Mouse (Mus musculus) forebrain, embryonic 16.5 days (tissue): ENCODE data around the gene Glra1. TPM values are rescaled to one million over a fixed set of nuclear protein-coding genes. Genes with fewer than 3 reads are reported as not detected.

ENCODE experiments used
- ATAC-seq: fragments of 200-750 bp; cut with Nextera tagmentation; 2 replicates; pipeline ENCODE4 v1.8.0; 2017; ENCODE audit warnings: mild to moderate bottlenecking, moderate library complexity
- H3K27ac ChIP-seq: fragments of 300-500 bp; sonication (generic); 2 replicates; pipeline ENCODE4 v1.5.1; 2014; ENCODE audit warnings: low read length, control low read depth
- H3K27me3 ChIP-seq: fragments of 300-500 bp; sonication (generic); replicated peaks from 2 replicates; pipeline ENCODE4 v1.6.1; 2014; ENCODE audit warnings: low read length; ENCODE audit not compliant: control insufficient read depth, insufficient read depth
- H3K36me3 ChIP-seq: fragments of 300-500 bp; sonication (generic); 2 replicates; pipeline ENCODE4 v1.6.1; 2014; ENCODE audit not compliant: control insufficient read depth, insufficient read depth
- H3K4me1 ChIP-seq: fragments of 300-500 bp; sonication (generic); replicated peaks from 2 replicates; pipeline ENCODE4 v1.6.1; 2014; ENCODE audit warnings: low read length; ENCODE audit not compliant: control insufficient read depth, insufficient read depth
- H3K4me2 ChIP-seq: fragments of 300-500 bp; sonication (generic); 2 replicates; pipeline ENCODE4 v1.6.1; 2014; ENCODE audit warnings: mild to moderate bottlenecking, low read length, control low read depth
- H3K4me3 ChIP-seq: fragments of 300-500 bp; sonication (generic); replicated peaks from 2 replicates; pipeline ENCODE4 v1.5.1; 2014; ENCODE audit warnings: mild to moderate bottlenecking, low read length, control low read depth
- H3K9ac ChIP-seq: fragments of 300-500 bp; sonication (generic); replicated peaks from 2 replicates; pipeline ENCODE4 v1.6.1; 2014; ENCODE audit warnings: low read depth, low read length, control low read depth
- H3K9me3 ChIP-seq: fragments of 300-500 bp; sonication (generic); 2 replicates; pipeline ENCODE4 v1.6.1; 2016; ENCODE audit warnings: low read length; ENCODE audit not compliant: control insufficient read depth
- WGBS: fragments of 180-500 bp; shearing (Covaris S2); extraction: QIAGEN DNeasy Blood & Tissue Kit; methylation state at CpG from one replicate; pipeline ENCODE4 v1.1.7; 2014; 5-methylcytosine and 5-hydroxymethylcytosine counted together
- polyA plus RNA-seq: library from polyadenylated mRNA; unstranded; fragments of >200 nt; fragmentation: Nextera tagmentation; extraction: Ambion mirVana; gene quantifications from 2 replicates; pipeline ENCODE4 v1.2.1, GENCODE M21; 2015

The Glra1 gene
- polyA plus RNA-seq, 1 experiment from 2014 or later: 0.15 TPM

GRCm38 (mm10) chr11:55591194-55591593 is 16.8 kb downstream of the Glra1 start:
- Histone ChIP-seq H3K4me1 (no peaks in the 10 kb centered on the region), H3K36me3 (no peaks in the 10 kb centered on the region), H3K27ac (no peak overlapping the region), H3K4me3 (no peak overlapping the region), H3K9ac (no peak overlapping the region), H3K9me3 (no peaks in the 10 kb centered on the region), H3K27me3 (no peaks in the 10 kb centered on the region), H3K4me2 (no peak overlapping the region)
- ATAC-seq: no peak
- WGBS: 55% methylated on average over 2 of the region's 2 CpGs

- Histone ChIP-seq H3K36me3 (no peaks in the 10 kb centered on the region), H3K9me3 (no peaks in the 10 kb centered on the region), H3K27ac (no peak overlapping the region), H3K4me3 (no peak overlapping the region), H3K4me2 (no peak overlapping the region), H3K4me1 (no peaks in the 10 kb centered on the region), H3K27me3 (no peaks in the 10 kb centered on the region), H3K9ac (no peak overlapping the region)
- no peak for ATAC-seq
- 60% methylated on average over 9 of the region's 9 CpGs for WGBS
Measured at GRCm38 (mm10) chr11:55589376-55590167, 18.4 kb downstream of the Glra1 start.

- no peaks in the 10 kb centered on the region for H3K4me1 ChIP-seq
- WGBS: 89% methylated on average over 2 of the region's 2 CpGs
- H3K36me3 ChIP-seq: no peaks in the 10 kb centered on the region
- no peak overlapping the region for H3K4me3 ChIP-seq
- no peak overlapping the region for H3K4me2 ChIP-seq
- no peaks in the 10 kb centered on the region for H3K9me3 ChIP-seq
- H3K27ac ChIP-seq: no peak overlapping the region
- H3K9ac ChIP-seq: no peak overlapping the region
- ATAC-seq: no peak
- H3K27me3 ChIP-seq: no peaks in the 10 kb centered on the region
Measured at GRCm38 (mm10) chr11:55574397-55574796, 33.6 kb downstream of the Glra1 start.

- WGBS: 22% methylated on average over 2 of the region's 2 CpGs
- H3K27ac ChIP-seq: no peak overlapping the region
Measured at GRCm38 (mm10) chr11:55571144-55571543, 36.9 kb downstream of the Glra1 start.

GRCm38 (mm10) chr11:55566309-55567099 is 41.5 kb downstream of the Glra1 start:
- no peaks in the 10 kb centered on the region for H3K36me3 ChIP-seq
- no peaks in the 10 kb centered on the region for H3K4me1 ChIP-seq
- no peak overlapping the region for H3K4me2 ChIP-seq
- no peak overlapping the region for H3K4me3 ChIP-seq
- H3K27ac ChIP-seq: no peak overlapping the region
- 66% methylated on average over 9 of the region's 9 CpGs for WGBS
- no peaks in the 10 kb centered on the region for H3K9me3 ChIP-seq
- no peak overlapping the region for H3K9ac ChIP-seq
- ATAC-seq: no peak
- H3K27me3 ChIP-seq: no peaks in the 10 kb centered on the region

More at GRCm38 (mm10) chr11:55571144-55571543, 36.9 kb downstream of the Glra1 start:
- ATAC-seq: no peak
- no peak overlapping the region for H3K4me2 ChIP-seq
- H3K4me1 ChIP-seq: no peaks in the 10 kb centered on the region
- H3K27me3 ChIP-seq: no peaks in the 10 kb centered on the region
- H3K36me3 ChIP-seq: no peaks in the 10 kb centered on the region
- H3K4me3 ChIP-seq: no peak overlapping the region
- no peaks in the 10 kb centered on the region for H3K9me3 ChIP-seq
- H3K9ac ChIP-seq: no peak overlapping the region

GRCm38 (mm10) chr11:55545690-55546089 is 62.3 kb downstream of the Glra1 start:
- H3K4me3 ChIP-seq: no peak overlapping the region
- no peaks in the 10 kb centered on the region for H3K9me3 ChIP-seq
- no peak overlapping the region for H3K27ac ChIP-seq
- H3K36me3 ChIP-seq: no peaks in the 10 kb centered on the region
- H3K4me2 ChIP-seq: no peak overlapping the region
- H3K4me1 ChIP-seq: no peaks in the 10 kb centered on the region
- H3K27me3 ChIP-seq: no peaks in the 10 kb centered on the region
- ATAC-seq: no peak
- 93% methylated on average over 1 of the region's 1 CpGs for WGBS
- no peak overlapping the region for H3K9ac ChIP-seq

- Histone ChIP-seq H3K36me3 (no peaks in the 10 kb centered on the region), H3K4me2 (no peak overlapping the region), H3K4me3 (no peak overlapping the region), H3K9ac (no peak overlapping the region), H3K27me3 (no peaks in the 10 kb centered on the region), H3K9me3 (no peaks in the 10 kb centered on the region), H3K27ac (no peak overlapping the region), H3K4me1 (no peaks in the 10 kb centered on the region)
- WGBS: 68% methylated on average over 4 of the region's 4 CpGs
- ATAC-seq: no peak
Measured at GRCm38 (mm10) chr11:55542671-55543070, 65.3 kb downstream of the Glra1 start.

GRCm38 (mm10) chr11:55542128-55542527 is 65.9 kb downstream of the Glra1 start:
- H3K27ac ChIP-seq: no peak overlapping the region
- H3K9me3 ChIP-seq: no peaks in the 10 kb centered on the region
- no peak overlapping the region for H3K4me2 ChIP-seq
- WGBS: 68% methylated on average over 7 of the region's 7 CpGs
- H3K9ac ChIP-seq: no peak overlapping the region
- ATAC-seq: no peak
- H3K27me3 ChIP-seq: no peaks in the 10 kb centered on the region
- no peaks in the 10 kb centered on the region for H3K36me3 ChIP-seq
- no peaks in the 10 kb centered on the region for H3K4me1 ChIP-seq
- H3K4me3 ChIP-seq: no peak overlapping the region

GRCm38 (mm10) chr11:55534766-55535165 is 73.2 kb downstream of the Glra1 start:
- WGBS: 53% methylated on average over 2 of the region's 2 CpGs
- H3K27ac ChIP-seq: no peak overlapping the region

More at GRCm38 (mm10) chr11:55534766-55535165, 73.2 kb downstream of the Glra1 start:
- ATAC-seq: no peak
- no peak overlapping the region for H3K9ac ChIP-seq
- H3K36me3 ChIP-seq: no peaks in the 10 kb centered on the region
- no peak overlapping the region for H3K4me2 ChIP-seq
- peaks cover 10% of the 10 kb centered on the region for H3K4me1 ChIP-seq
- no peak overlapping the region for H3K4me3 ChIP-seq
- no peaks in the 10 kb centered on the region for H3K9me3 ChIP-seq
- H3K27me3 ChIP-seq: no peaks in the 10 kb centered on the region
